ENCODE assay signal across 14 mouse cellular contexts in the genomic region with DNA sequence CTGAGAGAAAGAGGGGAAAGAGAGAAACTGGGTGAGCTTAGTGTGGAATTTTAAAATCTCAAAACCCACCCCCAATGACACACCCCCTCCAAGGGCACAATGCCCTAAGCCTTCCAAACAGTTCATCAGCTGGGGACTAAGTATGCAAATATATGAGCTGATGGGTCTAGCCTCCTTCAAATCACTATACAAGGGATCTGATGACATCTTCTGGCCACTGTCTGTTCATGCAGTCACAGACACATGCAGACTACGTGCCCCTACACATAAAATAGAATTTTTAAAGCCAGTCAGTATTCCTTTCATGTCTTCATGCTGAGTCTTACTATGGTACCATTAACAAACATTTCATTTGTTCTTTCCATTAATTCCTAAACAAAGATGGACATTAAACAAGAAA. TPM values are rescaled to one million over a fixed set of nuclear protein-coding genes. Genes with fewer than 3 reads are reported as not detected.
DNase-seq lines count a peak whose midpoint lies in the region; ATAC-seq and TF ChIP-seq lines count a peak whose summit lies in the region.
"Had no signal": no experiment of that assay in that cellular context is flagged by ENCODE, and none has a peak within 500 bp of the region (broad histone marks: within the 10 kb centered on the region; RNA-seq: fewer than 3 reads in every experiment).

No protein-coding gene starts in this region.

- no peak for ATAC-seq in intestine, embryonic 14.5 days (replicated peaks; ENCODE audit: low FRiP score, low TSS enrichment, low read depth)
- ATAC-seq in intestine, embryonic 16.5 days: no peak
- ATAC-seq in neural tube, embryonic 11.5 days (ENCODE audit: insufficient read depth, low FRiP score, low TSS enrichment): peak; percentile 38; the same call in 1 of the 2 replicates

- TF ChIP-seq POLR2A in brain, embryonic 14.5 days (IDR thresholded peaks at IDR 0.05; ENCODE audit: borderline replicate concordance, extremely low read depth, insufficient read depth, insufficient read length, poor library complexity, severe bottlenecking): no peak

- H3K4me2 ChIP-seq in intestine, embryonic 14.5 days (ENCODE audit: low read length): no peak overlapping the region
- no peak overlapping the region for H3K4me2 ChIP-seq in intestine, embryonic 16.5 days (ENCODE audit: low read depth, low read length)
- H3K4me2 ChIP-seq in neural tube, embryonic 11.5 days (ENCODE audit: low read depth): no peak overlapping the region
- H3K4me2 ChIP-seq: limb, embryonic 13.5 days; lung, embryonic 15.5 days; neural tube, embryonic 12.5 days had no signal

- H3K27me3 ChIP-seq in intestine, embryonic 14.5 days (replicated peaks; ENCODE audit: control insufficient read depth, insufficient read depth, low read length): no peaks in the 10 kb centered on the region
- no peaks in the 10 kb centered on the region for H3K27me3 ChIP-seq in intestine, embryonic 16.5 days (replicated peaks; ENCODE audit: control insufficient read depth, insufficient read depth, low read length)
- H3K27me3 ChIP-seq in neural tube, embryonic 11.5 days (ENCODE audit: control insufficient read depth, insufficient read depth, low read length): no peaks in the 10 kb centered on the region
- H3K27me3 ChIP-seq: limb, embryonic 13.5 days; lung, embryonic 15.5 days; neural tube, embryonic 12.5 days had no signal

- H3K36me3 ChIP-seq in intestine, embryonic 14.5 days (ENCODE audit: control insufficient read depth, insufficient read depth, low read length): no peaks in the 10 kb centered on the region
- H3K36me3 ChIP-seq in intestine, embryonic 16.5 days (ENCODE audit: control insufficient read depth, insufficient read depth, low read length): no peaks in the 10 kb centered on the region
- no peaks in the 10 kb centered on the region for H3K36me3 ChIP-seq in neural tube, embryonic 11.5 days (ENCODE audit: control insufficient read depth, insufficient read depth, low read length)
- H3K36me3 ChIP-seq: heart, embryonic 10.5 days; limb, embryonic 13.5 days; lung, embryonic 15.5 days; neural tube, embryonic 12.5 days had no signal

- no peak overlapping the region for H3K4me3 ChIP-seq in intestine, embryonic 14.5 days (ENCODE audit: low read depth, low read length)
- no peak overlapping the region for H3K4me3 ChIP-seq in intestine, embryonic 16.5 days (ENCODE audit: low read length)
- H3K4me3 ChIP-seq in neural tube, embryonic 11.5 days (ENCODE audit: low read depth, low read length): no peak overlapping the region
- H3K4me3 ChIP-seq: erythroblast, embryonic 14.5 days; gastrocnemius, adult 2 months; heart, embryonic 10.5 days; limb, embryonic 13.5 days; lung, embryonic 15.5 days; neural tube, embryonic 12.5 days had no signal

- peak; percentile 38 for DNase-seq in intestine, embryonic 14.5 days (ENCODE audit: low spot score)
- DNase-seq in neural tube, embryonic 11.5 days (ENCODE audit: low spot score): no peak
- no peak for DNase-seq in neural tube, embryonic 10.5 days (ENCODE audit: extremely low spot score, low spot score)
- peak; percentile 27 for DNase-seq in brain, embryonic 14.5 days (ENCODE audit: low read depth)
- no peak for DNase-seq in cerebellum, adult 11-12 months
- DNase-seq in kidney, postnatal 25 days: no peak
- DNase-seq: gastrocnemius, adult 2 months; kidney, postnatal 10 days had no signal

- no peak overlapping the region for H3K9ac ChIP-seq in intestine, embryonic 14.5 days (ENCODE audit: low read length)
- no peak overlapping the region for H3K9ac ChIP-seq in intestine, embryonic 16.5 days (ENCODE audit: low read depth, low read length)
- no peak overlapping the region for H3K9ac ChIP-seq in neural tube, embryonic 11.5 days (ENCODE audit: low read length)
- H3K9ac ChIP-seq: limb, embryonic 13.5 days; lung, embryonic 15.5 days; neural tube, embryonic 12.5 days had no signal

- H3K9me3 ChIP-seq in intestine, embryonic 14.5 days (ENCODE audit: control insufficient read depth, low read length): no peaks in the 10 kb centered on the region
- no peaks in the 10 kb centered on the region for H3K9me3 ChIP-seq in intestine, embryonic 16.5 days (ENCODE audit: control insufficient read depth, low read length)
- H3K9me3 ChIP-seq in neural tube, embryonic 11.5 days (ENCODE audit: control insufficient read depth, low read length): no peaks in the 10 kb centered on the region
- H3K9me3 ChIP-seq: heart, embryonic 10.5 days; limb, embryonic 13.5 days; lung, embryonic 15.5 days; neural tube, embryonic 12.5 days had no signal

- WGBS in intestine, embryonic 14.5 days: 68% methylated on average over 1 of the region's 1 CpGs
- WGBS in intestine, embryonic 16.5 days: 55% methylated on average over 1 of the region's 1 CpGs
- WGBS in neural tube, embryonic 11.5 days: 52% methylated on average over 1 of the region's 1 CpGs

- peak; percentile 33; the same call in 1 of the 2 replicates for TF ChIP-seq CTCF in brain, embryonic 14.5 days (IDR thresholded peaks at IDR 0.05; ENCODE audit: borderline replicate concordance, extremely low read depth, insufficient read depth, insufficient read length)

- no peaks in the 10 kb centered on the region for H3K4me1 ChIP-seq in intestine, embryonic 14.5 days (replicated peaks; ENCODE audit: control insufficient read depth, insufficient read depth, low read length)
- H3K4me1 ChIP-seq in intestine, embryonic 16.5 days (ENCODE audit: control insufficient read depth, insufficient read depth, low read length): no peaks in the 10 kb centered on the region
- no peaks in the 10 kb centered on the region for H3K4me1 ChIP-seq in neural tube, embryonic 11.5 days (ENCODE audit: control insufficient read depth, insufficient read depth, low read length)
- H3K4me1 ChIP-seq: heart, embryonic 10.5 days; limb, embryonic 13.5 days; lung, embryonic 15.5 days; neural tube, embryonic 12.5 days had no signal

- H3K27ac ChIP-seq in intestine, embryonic 14.5 days (ENCODE audit: low read depth): no peak overlapping the region
- no peak overlapping the region for H3K27ac ChIP-seq in intestine, embryonic 16.5 days (ENCODE audit: low read length)
- H3K27ac ChIP-seq in neural tube, embryonic 11.5 days (ENCODE audit: low read depth, low read length): no peak overlapping the region
- H3K27ac ChIP-seq: gastrocnemius, adult 2 months; heart, embryonic 10.5 days; limb, embryonic 13.5 days; lung, embryonic 15.5 days; neural tube, embryonic 12.5 days had no signal

RNA-seq across cellular contexts. Expression of gene Isx, which starts 54.5 kb away (rescaled TPM):
- 86.3 and 90.8 TPM in 2 replicates for polyA plus RNA-seq in intestine, embryonic 14.5 days (2014; fragmentation: Nextera tagmentation; extraction: Ambion mirVana)
- polyA plus RNA-seq in intestine, embryonic 16.5 days (2015; fragmentation: Nextera tagmentation; extraction: Ambion mirVana): 101 and 109 TPM in 2 replicates
- polyA plus RNA-seq in neural tube, embryonic 11.5 days (2014; fragmentation: Nextera tagmentation; extraction: Ambion mirVana): not detected in 2 replicates
- polyA plus RNA-seq in brain, embryonic 14.5 days (2012; rRNA removed): not detected in 2 replicates
- polyA plus RNA-seq: erythroblast, embryonic 14.5 days; lung, embryonic 15.5 days; neural tube, embryonic 12.5 days had no signal

Comparison
In these comparisons a context has a peak if more than half of its experiments do, and no peak if none do; other contexts are left out.
1. DNase-seq: peak in intestine, embryonic 14.5 days (single experiment) and brain, embryonic 14.5 days (single experiment); none in neural tube, embryonic 11.5 days (single experiment), neural tube, embryonic 10.5 days (single experiment), cerebellum, adult 11-12 months (single experiment) and kidney, postnatal 25 days (0 of 2).
2. RNA of gene Isx, which starts 54.5 kb away (polyA plus RNA-seq): 101 to 109 TPM in intestine, embryonic 16.5 days and 86.3 to 90.8 TPM in intestine, embryonic 14.5 days; not detected in neural tube, embryonic 11.5 days and not detected in brain, embryonic 14.5 days; every median in the first group is over 10 times any median in the second.